Mouse (Mus musculus): ENCODE data around the gene Sephs2. TPM values are rescaled to one million over a fixed set of nuclear protein-coding genes. Genes with fewer than 3 reads are reported as not detected.

Sephs2 gene
- polyA plus RNA-seq (2016; fragmentation: Nextera tagmentation; extraction: Ambion mirVana), result 79.9 and 88.3 TPM in 2 replicates

DNA sequence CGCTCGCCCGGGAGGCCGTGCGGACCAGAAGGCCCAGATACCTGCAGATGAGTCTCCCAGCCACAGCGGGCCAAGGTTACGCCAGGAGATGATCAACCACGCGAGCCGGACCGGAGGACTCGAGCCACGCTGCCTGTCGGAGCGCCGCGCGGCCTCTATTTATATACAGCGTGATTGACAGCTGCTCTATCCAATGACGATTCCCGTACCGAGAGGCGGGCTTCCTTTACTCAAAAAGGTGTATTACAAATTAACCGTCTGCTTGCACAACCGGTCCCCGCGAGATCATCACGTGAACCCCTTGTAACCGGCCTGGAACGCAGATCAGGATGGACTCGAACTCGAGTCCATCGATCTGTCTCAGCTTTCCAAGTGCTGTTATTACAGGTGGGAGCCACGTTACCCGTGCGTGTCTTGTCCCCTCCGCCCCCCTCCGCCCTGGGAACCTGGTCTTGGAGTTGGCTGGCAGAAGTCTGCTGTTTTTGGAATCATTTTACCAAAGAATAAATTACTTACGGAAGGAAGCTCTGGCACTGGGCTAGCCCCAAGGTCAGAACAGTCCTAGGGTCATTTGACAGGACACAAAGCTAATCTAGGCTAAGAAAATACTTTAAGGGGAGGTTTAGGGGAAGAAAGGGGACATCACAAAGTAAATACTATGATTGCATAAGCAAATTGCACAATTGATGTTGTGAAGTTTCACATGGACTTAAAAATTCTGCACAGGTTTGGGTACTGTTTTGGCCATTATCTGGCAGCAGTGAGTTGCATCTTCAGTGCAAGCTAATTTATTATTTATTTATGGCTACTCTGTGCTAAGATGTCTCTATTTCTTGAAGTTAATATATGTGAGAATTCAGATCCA lies at the start of gene Sephs2:
Sephs2 (minus strand) TSS at position 131 of the 865 bp plus-strand sequence.
- DNase-seq (ENCODE audit: low spot score), result peak; percentile 96
- H3K36me3 ChIP-seq, result peaks cover 21% of the 10 kb centered on the region
- H3K4me3 ChIP-seq, result peak within 1 kb of the TSS; percentile 89
- no peaks in the 10 kb centered on the region for H3K27me3 ChIP-seq (ENCODE audit: insufficient read depth, poor library complexity, severe bottlenecking)
- WGBS, result 3% methylated on average over 39 of the region's 39 CpGs
- H3K4me1 ChIP-seq, result peaks cover 25% of the 10 kb centered on the region
- H3K9me3 ChIP-seq, result no peaks in the 10 kb centered on the region
- peak within 1 kb of the TSS; percentile 96 for H3K27ac ChIP-seq

DNA sequence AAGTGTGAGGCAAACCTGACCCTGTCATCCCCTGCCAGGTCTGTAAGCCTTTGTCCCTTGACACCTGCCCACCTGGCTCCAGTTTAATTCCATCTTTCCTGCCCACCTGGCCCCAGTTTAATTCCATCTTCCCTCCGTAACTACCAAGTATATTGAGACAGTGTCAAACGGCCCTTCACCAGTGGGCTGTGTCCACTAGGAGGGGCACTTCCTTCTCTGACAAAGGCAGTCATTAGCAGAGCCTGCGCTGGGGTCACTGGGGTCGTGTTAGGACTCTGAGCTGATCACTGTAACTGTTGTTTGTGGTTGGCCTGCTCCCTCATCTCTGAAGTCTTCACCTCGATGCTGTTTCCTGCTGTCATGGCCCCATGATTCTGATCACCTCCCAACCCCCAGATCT lies 48.2 kb upstream of the Sephs2 start:
- WGBS, result 41% methylated on average over 5 of the region's 5 CpGs
- H3K9me3 ChIP-seq, result no peaks in the 10 kb centered on the region
- H3K36me3 ChIP-seq, result no peaks in the 10 kb centered on the region
- peaks cover 7% of the 10 kb centered on the region; the same call in 1 of the 2 replicates for H3K27me3 ChIP-seq (ENCODE audit: insufficient read depth, poor library complexity, severe bottlenecking)
- no peak for DNase-seq (ENCODE audit: low spot score)
- H3K4me1 ChIP-seq, result peaks cover 11% of the 10 kb centered on the region; the same call in 1 of the 2 replicates
- no peak overlapping the region for H3K4me3 ChIP-seq
- H3K27ac ChIP-seq, result no peak overlapping the region

DNA sequence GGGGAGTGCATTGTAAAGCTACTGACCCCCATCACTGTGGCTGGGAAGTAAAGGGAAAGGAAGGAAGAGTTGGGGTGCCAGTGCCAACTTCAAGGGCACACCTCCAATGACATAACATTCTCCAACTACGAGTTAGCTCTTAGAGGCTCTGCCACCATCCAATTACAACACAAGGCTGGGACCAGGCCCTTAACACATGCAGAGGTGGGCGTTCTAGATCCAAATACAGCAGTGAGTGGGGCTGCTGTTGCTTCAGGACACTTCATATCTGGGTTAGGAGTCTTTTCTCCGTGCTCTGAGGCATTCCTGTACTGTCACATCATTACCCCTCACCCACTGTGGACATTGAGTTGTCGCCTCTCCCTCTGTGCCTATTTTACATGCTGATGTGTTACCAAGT lies 47.3 kb upstream of the Sephs2 start:
- Histone ChIP-seq H3K36me3 (no peaks in the 10 kb centered on the region), H3K27ac (no peak overlapping the region), H3K4me1 (peaks cover 11% of the 10 kb centered on the region; the same call in 1 of the 2 replicates), H3K27me3 (ENCODE audit: insufficient read depth, poor library complexity, severe bottlenecking) (peaks cover 7% of the 10 kb centered on the region; the same call in 1 of the 2 replicates), H3K9me3 (no peaks in the 10 kb centered on the region), H3K4me3 (no peak overlapping the region)
- DNase-seq (ENCODE audit: low spot score), result no peak
- WGBS, result 65% methylated on average over 4 of the region's 4 CpGs

DNA sequence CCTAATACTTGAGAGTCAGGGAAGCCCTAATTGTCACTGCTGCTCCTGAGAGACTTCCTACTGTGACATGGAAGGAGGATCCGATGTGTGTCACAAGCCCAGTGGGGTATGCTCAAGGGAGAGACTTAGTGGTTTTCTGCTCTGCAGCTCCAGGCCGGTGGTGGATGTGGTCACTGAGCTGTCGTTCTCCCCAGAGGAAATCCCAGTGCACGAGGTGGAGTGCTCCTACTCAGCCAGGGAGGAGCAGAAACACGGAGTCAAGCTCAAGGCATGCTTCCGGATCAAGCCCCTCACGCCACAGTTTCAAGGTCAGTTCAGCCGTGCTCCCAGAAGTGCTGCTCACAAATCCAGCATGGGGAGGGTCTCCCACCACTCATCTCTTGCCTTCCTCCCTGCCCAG lies 40.1 kb upstream of the Sephs2 start:
- Histone ChIP-seq H3K36me3 (no peaks in the 10 kb centered on the region), H3K27me3 (ENCODE audit: insufficient read depth, poor library complexity, severe bottlenecking) (no peaks in the 10 kb centered on the region), H3K9me3 (no peaks in the 10 kb centered on the region), H3K27ac (no peak overlapping the region), H3K4me3 (no peak overlapping the region), H3K4me1 (peaks cover 7% of the 10 kb centered on the region; the same call in 1 of the 2 replicates)
- 31% methylated on average over 8 of the region's 8 CpGs for WGBS
- no peak for DNase-seq (ENCODE audit: low spot score)

DNA sequence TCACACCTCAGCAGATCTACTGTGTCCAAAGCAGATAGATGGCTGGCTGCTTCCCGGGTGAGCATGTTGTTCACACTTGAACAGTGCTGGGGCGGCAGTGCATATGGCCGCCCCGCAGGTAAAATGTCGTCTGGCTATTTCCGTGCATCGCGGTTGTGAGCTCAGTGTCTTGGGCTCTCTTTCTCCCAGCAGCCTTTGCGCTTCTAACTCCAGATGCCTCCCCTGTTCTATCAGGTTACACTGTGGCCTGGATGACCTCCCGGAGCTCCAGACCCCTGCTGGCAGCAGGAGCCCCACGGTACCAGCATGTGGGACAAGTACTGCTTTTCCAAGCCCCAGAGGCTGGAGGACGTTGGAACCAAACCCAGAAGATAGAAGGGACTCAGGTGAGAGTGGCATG lies 36.1 kb upstream of the Sephs2 start:
- no peak for DNase-seq (ENCODE audit: low spot score)
- H3K9me3 ChIP-seq, result no peaks in the 10 kb centered on the region
- 0 out of 2 replicates have a peak overlapping the region, but pooled peaks have one; percentile 17 for H3K27ac ChIP-seq
- no peaks in the 10 kb centered on the region for H3K36me3 ChIP-seq
- H3K4me1 ChIP-seq, result peaks cover 7% of the 10 kb centered on the region; the same call in 1 of the 2 replicates
- 65% methylated on average over 12 of the region's 12 CpGs for WGBS
- no peaks in the 10 kb centered on the region for H3K27me3 ChIP-seq (ENCODE audit: insufficient read depth, poor library complexity, severe bottlenecking)
- H3K4me3 ChIP-seq, result no peak overlapping the region

DNA sequence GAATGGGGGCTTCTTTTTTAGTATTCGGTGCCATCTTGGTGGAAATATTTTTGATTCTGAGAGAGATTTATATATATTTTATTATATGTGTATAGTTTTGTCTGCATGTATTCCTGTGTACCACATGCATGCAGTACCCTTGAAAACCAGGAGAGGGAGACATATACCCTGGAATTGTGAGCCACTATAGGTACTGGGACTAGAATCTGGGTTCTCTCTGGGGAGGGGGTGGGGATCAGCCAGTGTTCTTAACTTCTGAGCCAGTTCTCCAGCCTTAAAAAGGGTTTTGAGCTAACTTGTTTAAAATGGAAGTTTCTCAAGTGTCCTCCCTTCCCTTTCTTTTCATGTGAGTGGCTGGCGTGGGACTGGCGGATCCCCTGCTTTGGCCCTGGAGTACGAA lies 35.0 kb upstream of the Sephs2 start:
- no peaks in the 10 kb centered on the region for H3K27me3 ChIP-seq (ENCODE audit: insufficient read depth, poor library complexity, severe bottlenecking)
- 68% methylated on average over 4 of the region's 4 CpGs for WGBS
- no peak for DNase-seq (ENCODE audit: low spot score)
- peaks cover 7% of the 10 kb centered on the region; the same call in 1 of the 2 replicates for H3K4me1 ChIP-seq
- H3K36me3 ChIP-seq, result no peaks in the 10 kb centered on the region
- H3K27ac ChIP-seq, result no peak overlapping the region
- H3K4me3 ChIP-seq, result no peak overlapping the region
- H3K9me3 ChIP-seq, result no peaks in the 10 kb centered on the region

DNA sequence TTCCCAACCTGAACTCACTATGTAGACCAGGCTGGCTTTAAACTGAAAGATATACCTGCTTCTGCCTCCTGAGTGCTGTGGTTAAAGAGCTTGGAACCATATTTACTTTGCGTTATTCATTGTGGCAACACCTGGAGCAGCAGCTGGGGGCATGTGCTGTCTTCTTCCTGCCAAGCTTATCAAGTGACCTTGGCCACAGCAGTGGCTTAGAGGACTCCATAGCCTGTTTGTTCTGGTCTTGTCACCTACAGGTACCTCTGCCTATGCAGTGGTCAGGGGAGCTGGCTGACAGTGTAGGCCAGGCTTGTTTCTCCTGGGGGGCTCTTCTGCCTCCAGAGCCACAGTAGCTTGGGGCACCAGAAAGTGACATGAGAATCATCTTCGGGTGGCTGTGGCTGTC lies 34.6 kb upstream of the Sephs2 start:
- H3K4me3 ChIP-seq, result no peak overlapping the region
- DNase-seq (ENCODE audit: low spot score), result no peak
- H3K27ac ChIP-seq, result no peak overlapping the region
- no peaks in the 10 kb centered on the region for H3K27me3 ChIP-seq (ENCODE audit: insufficient read depth, poor library complexity, severe bottlenecking)
- no peaks in the 10 kb centered on the region for H3K9me3 ChIP-seq
- no peaks in the 10 kb centered on the region for H3K36me3 ChIP-seq
- H3K4me1 ChIP-seq, result peaks cover 7% of the 10 kb centered on the region; the same call in 1 of the 2 replicates
- WGBS, result 74% methylated on average over 2 of the region's 2 CpGs

DNA sequence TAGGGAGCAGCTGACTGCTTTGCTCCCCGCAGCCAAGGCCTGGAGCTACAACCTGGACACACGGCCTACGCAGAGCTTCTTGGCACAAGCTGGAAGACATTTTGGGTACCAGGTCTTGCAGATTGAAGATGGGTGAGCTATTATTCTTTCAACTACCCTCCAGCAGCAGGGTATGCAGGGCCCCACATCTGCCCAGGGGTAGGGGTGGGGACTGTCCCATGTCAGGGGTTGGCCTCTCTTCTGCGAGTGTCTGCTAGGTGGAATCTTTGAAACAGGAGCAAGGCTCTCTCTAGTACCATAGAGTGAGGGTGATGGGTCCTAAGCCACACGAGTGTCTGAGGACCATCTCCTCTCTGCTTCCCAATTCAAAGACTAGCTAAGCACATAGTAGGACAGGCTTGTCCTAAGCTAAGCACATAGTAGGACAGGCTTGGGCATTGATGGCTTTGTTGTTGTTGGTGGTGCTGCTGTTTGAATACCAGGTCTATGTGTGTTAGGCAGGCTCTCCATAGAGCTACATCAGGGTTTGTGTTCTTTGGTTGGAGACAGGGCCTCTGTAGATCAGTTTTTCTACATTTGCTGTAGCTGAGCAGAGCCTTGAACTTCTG lies 23.8 kb upstream of the Sephs2 start:
- no peak for DNase-seq (ENCODE audit: low spot score)
- no peaks in the 10 kb centered on the region for H3K36me3 ChIP-seq
- 85% methylated on average over 5 of the region's 5 CpGs for WGBS

DNA sequence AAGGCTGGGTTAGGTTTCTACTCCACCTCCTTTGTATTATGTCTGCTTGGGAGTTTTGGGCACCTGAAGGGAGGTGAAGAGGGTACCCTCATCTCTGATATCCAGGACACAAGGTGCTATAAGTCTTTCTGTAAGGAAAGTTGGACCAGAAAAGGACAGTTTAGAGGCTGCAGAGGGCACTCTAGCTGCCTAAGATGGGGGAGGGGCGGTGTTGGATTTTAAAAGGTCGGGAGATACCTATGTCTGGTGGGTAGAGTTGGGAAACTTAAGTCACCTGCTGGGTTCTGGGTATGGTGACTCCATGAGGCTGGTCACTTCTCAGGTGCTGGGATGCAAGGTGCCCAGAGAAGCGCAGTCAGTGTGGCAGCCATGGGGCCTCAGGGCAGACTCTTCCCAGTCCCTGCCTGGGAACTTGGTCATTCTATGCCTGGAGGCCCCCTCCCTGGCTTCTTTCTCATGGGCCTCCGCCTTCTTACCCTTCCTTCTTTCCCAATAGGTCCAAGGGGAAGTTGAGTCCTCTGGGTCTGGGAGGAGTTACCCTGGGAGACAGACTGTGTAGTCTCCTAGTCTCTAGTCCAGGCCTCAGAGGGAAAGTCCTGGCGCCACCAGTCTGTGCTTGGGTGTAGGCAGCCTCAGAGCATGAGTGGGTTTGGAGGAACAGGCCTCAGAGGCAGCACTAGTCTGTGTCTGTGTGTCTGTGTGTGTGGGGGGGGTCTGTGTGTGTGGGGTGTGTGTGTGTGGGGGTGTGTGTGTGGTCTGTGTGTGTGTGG lies 23.1 kb upstream of the Sephs2 start:
- Histone ChIP-seq H3K4me1 (peaks cover 7% of the 10 kb centered on the region; the same call in 1 of the 2 replicates), H3K4me3 (no peak overlapping the region), H3K27ac (no peak overlapping the region), H3K9me3 (no peaks in the 10 kb centered on the region), H3K36me3 (no peaks in the 10 kb centered on the region), H3K27me3 (ENCODE audit: insufficient read depth, poor library complexity, severe bottlenecking) (0 out of 2 replicates have a peak, but pooled peaks cover 4% of the 10 kb centered on the region)
- 81% methylated on average over 5 of the region's 5 CpGs for WGBS
- no peak for DNase-seq (ENCODE audit: low spot score)

More for the DNA sequence above, 23.8 kb upstream of the Sephs2 start:
- no peaks in the 10 kb centered on the region for H3K9me3 ChIP-seq
- H3K27me3 ChIP-seq (ENCODE audit: insufficient read depth, poor library complexity, severe bottlenecking), result 0 out of 2 replicates have a peak, but pooled peaks cover 4% of the 10 kb centered on the region
- H3K27ac ChIP-seq, result no peak overlapping the region
- no peak overlapping the region for H3K4me3 ChIP-seq
- peaks cover 7% of the 10 kb centered on the region; the same call in 1 of the 2 replicates for H3K4me1 ChIP-seq

DNA sequence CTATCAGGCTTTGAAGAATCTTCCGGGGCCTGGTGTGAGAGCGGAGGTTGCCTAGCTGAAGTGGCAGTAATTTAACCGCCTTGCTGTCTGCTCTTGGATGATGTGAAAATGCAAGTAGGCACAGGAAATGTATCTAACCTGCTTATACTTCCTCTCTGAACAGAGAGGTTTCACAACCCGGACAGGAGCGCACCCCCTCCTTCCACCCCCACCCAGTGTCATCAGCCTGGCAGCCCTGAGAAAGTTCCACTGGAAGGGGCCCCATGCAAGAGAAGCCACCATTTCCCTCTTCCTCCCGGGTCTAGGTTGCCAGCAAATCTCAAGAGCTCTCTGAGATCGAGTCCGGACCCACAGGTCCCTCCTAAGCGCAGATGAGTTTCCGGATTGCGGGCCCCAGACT lies 22.2 kb upstream of the Sephs2 start, which contains the start of gene Itgal:
Itgal (plus strand) TSS at position 163 of the 400 bp plus-strand sequence.
- H3K9me3 ChIP-seq, result no peaks in the 10 kb centered on the region
- DNase-seq (ENCODE audit: low spot score), result no peak
- H3K27ac ChIP-seq, result no peak within 1 kb of the TSS
- H3K4me1 ChIP-seq, result peaks cover 7% of the 10 kb centered on the region; the same call in 1 of the 2 replicates
- H3K36me3 ChIP-seq, result no peaks in the 10 kb centered on the region
- no peak within 1 kb of the TSS for H3K4me3 ChIP-seq
- H3K27me3 ChIP-seq (ENCODE audit: insufficient read depth, poor library complexity, severe bottlenecking), result 0 out of 2 replicates have a peak, but pooled peaks cover 4% of the 10 kb centered on the region
- WGBS, result 71% methylated on average over 11 of the region's 11 CpGs

DNA sequence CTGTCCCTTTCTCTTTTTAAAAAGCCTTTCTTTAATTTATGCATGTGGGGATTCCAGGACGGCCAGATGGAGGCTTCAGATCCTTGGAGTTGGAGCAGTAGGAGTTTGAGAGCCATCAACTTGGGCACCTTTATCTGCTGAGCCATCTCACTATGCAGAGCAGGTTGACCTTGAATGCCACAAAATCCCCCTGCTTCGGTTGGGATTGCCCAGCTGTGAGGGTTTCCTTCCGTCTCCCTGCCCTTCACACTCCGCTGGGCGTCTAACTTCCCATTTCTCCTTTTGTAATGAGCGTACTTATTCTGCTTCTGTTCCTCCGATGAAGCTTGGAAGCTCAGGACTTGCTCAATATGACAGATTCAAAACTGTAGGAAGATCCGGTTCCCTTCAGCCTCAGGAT lies 16.3 kb upstream of the Sephs2 start:
- Histone ChIP-seq H3K36me3 (no peaks in the 10 kb centered on the region), H3K27ac (no peak overlapping the region), H3K9me3 (peaks cover 8% of the 10 kb centered on the region), H3K4me3 (no peak overlapping the region), H3K4me1 (0 out of 2 replicates have a peak, but pooled peaks cover 2% of the 10 kb centered on the region), H3K27me3 (ENCODE audit: insufficient read depth, poor library complexity, severe bottlenecking) (no peaks in the 10 kb centered on the region)
- 74% methylated on average over 8 of the region's 8 CpGs for WGBS
- no peak for DNase-seq (ENCODE audit: low spot score)

DNA sequence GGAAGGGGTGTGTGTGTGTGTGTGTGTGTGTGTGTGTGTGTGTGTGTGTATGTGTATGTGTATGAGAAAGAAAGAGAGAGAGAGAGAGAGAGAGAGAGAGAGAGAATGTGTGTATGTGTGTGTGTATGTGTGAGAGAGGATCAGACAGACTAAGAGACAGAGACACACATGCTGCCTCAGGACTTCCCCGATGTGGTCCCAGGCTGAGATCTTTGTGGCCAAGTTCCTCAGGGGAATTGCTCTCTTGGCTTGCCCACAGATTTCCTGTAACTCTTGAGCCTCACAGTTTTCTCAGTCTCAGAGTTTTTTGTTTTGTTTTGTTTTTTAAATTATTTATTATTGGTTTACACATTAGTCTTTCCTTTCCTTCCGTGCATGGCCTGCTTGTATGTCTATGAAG lies 15.5 kb upstream of the Sephs2 start:
- peaks cover 8% of the 10 kb centered on the region for H3K9me3 ChIP-seq
- no peaks in the 10 kb centered on the region for H3K36me3 ChIP-seq
- no peak overlapping the region for H3K27ac ChIP-seq
- no peak for DNase-seq (ENCODE audit: low spot score)
- no peak overlapping the region for H3K4me3 ChIP-seq
- no peaks in the 10 kb centered on the region for H3K27me3 ChIP-seq (ENCODE audit: insufficient read depth, poor library complexity, severe bottlenecking)
- 70% methylated on average over 2 of the region's 2 CpGs for WGBS
- 0 out of 2 replicates have a peak, but pooled peaks cover 3% of the 10 kb centered on the region for H3K4me1 ChIP-seq
